Mouse (Mus musculus): ENCODE measurements around the gene Gabarapl1. TPM values are rescaled to one million over a fixed set of nuclear protein-coding genes. Genes with fewer than 3 reads are reported as not detected.

Gene Gabarapl1
- polyA plus RNA-seq, 1 experiment from 2014 or later, result 54.4 TPM

DNA sequence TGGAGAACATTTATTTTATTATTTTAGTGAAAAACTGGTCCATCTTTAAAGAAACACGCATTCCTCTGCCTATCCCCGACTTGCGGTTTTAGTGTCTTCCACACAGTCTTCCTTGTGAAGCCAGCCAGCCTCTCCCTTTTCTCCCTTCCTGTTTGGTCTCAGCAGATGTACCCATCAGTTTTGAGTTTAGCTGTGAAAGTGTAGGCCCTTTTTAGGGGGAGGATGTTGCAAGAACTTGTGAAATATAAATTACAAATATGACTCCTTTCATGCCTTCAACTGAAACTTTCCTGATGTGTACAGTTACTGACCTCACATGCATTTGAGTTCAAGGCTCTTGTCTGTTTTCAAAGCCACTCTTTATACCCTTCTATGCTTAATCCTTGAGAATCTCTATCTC lies 17.9 kb upstream of the Gabarapl1 start:
- H3K4me3 ChIP-seq (replicated peaks), result no peak overlapping the region
- H3K4me1 ChIP-seq, result no peaks in the 10 kb centered on the region
- no peaks in the 10 kb centered on the region for H3K9me3 ChIP-seq (replicated peaks)
- H3K27me3 ChIP-seq, result no peaks in the 10 kb centered on the region
- no peak overlapping the region for H3K27ac ChIP-seq (replicated peaks)
- ATAC-seq (ENCODE audit: insufficient number of reproducible peaks, low FRiP score, low TSS enrichment, low read depth), result no peak
- H3K4me2 ChIP-seq (replicated peaks), result no peak overlapping the region
- H3K36me3 ChIP-seq, result no peaks in the 10 kb centered on the region
- 79% methylated on average over 3 of the region's 3 CpGs for WGBS
- H3K9ac ChIP-seq, result no peak overlapping the region

DNA sequence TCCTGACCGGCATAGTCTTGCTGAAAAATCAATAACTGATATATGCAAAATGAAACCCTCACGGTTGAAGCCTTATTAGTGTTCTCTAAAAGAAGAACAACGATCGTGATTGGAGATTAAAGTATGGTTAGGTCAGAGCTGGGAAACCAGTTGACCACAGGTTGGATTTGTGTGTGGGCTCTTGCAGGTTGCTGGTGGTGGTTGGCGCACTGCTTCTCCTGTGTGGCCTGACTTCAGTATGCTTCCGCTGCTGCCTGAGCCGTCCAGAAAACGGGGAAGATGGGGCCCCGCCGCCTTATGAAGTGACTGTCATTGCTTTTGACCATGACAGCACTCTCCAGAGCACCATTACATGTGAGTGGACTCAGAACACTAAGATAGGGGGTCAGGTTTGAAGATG lies 16.6 kb upstream of the Gabarapl1 start:
- no peaks in the 10 kb centered on the region for H3K36me3 ChIP-seq
- no peaks in the 10 kb centered on the region for H3K4me1 ChIP-seq
- ATAC-seq (ENCODE audit: insufficient number of reproducible peaks, low FRiP score, low TSS enrichment, low read depth), result no peak
- no peak overlapping the region for H3K27ac ChIP-seq (replicated peaks)
- no peaks in the 10 kb centered on the region for H3K9me3 ChIP-seq (replicated peaks)
- no peaks in the 10 kb centered on the region for H3K27me3 ChIP-seq
- no peak overlapping the region for H3K9ac ChIP-seq
- WGBS, result 91% methylated on average over 10 of the region's 10 CpGs
- H3K4me3 ChIP-seq (replicated peaks), result no peak overlapping the region
- no peak overlapping the region for H3K4me2 ChIP-seq (replicated peaks)

DNA sequence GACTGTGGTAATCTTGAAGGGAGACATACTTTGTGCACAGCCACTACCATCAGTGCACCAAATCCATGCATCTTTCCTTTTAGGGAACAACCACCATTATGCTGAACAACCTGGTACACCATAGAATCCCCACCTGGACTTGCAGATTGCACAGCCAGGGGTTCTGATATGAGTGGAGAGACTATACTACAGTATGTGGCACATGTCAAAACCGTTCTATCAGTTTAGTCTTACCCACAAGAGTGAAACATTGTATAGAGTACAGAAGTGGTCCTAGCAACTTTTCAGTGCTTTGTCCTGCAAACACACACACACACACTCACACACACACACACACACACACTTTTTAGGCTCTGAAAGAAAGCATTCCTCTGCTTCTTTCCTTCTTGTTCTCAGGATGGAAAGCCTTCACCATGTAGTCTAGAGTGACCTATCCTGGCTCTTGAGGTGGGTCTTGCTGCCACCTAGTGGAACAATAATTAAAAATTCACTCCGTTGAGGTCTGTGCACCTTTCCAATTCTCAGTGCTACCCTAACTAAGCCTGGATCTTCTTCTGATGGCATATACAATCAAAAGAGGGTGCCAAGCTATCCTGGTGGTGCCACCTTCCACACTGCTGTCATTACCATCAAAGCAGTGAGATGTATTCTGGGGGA lies 15.1 kb upstream of the Gabarapl1 start:
- H3K4me2 ChIP-seq (replicated peaks), result no peak overlapping the region
- H3K9me3 ChIP-seq (replicated peaks), result no peaks in the 10 kb centered on the region
- no peaks in the 10 kb centered on the region for H3K36me3 ChIP-seq
- no peaks in the 10 kb centered on the region for H3K4me1 ChIP-seq
- no peak overlapping the region for H3K27ac ChIP-seq (replicated peaks)
- H3K27me3 ChIP-seq, result no peaks in the 10 kb centered on the region
- H3K9ac ChIP-seq, result no peak overlapping the region
- no peak for ATAC-seq (ENCODE audit: insufficient number of reproducible peaks, low FRiP score, low TSS enrichment, low read depth)
- no peak overlapping the region for H3K4me3 ChIP-seq (replicated peaks)
- WGBS, result 43% methylated on average over 2 of the region's 2 CpGs

DNA sequence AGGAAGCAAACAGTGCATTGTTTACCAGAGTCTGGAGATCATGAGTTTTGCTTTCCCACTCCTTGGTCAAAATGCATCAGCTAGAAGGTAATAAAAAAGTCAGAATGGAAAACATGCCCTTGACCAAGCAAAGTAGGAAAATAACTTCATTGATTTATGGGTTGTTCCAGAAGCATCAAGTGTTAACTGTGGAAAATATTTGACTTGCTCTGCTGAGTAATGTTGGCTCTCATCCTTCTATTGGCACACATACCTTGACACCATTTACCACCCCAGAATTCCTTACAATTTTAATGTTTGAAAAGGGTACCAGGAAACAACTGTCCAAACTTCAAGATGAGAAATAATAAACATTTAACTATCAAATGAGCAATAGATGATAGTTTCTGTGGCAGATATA lies 6.9 kb upstream of the Gabarapl1 start:
- Histone ChIP-seq H3K4me2 (replicated peaks) (no peak overlapping the region), H3K4me3 (replicated peaks) (no peak overlapping the region), H3K27me3 (no peaks in the 10 kb centered on the region), H3K36me3 (no peaks in the 10 kb centered on the region), H3K27ac (replicated peaks) (no peak overlapping the region), H3K9me3 (replicated peaks) (no peaks in the 10 kb centered on the region), H3K4me1 (no peaks in the 10 kb centered on the region), H3K9ac (no peak overlapping the region)
- no peak for ATAC-seq (ENCODE audit: insufficient number of reproducible peaks, low FRiP score, low TSS enrichment, low read depth)

DNA sequence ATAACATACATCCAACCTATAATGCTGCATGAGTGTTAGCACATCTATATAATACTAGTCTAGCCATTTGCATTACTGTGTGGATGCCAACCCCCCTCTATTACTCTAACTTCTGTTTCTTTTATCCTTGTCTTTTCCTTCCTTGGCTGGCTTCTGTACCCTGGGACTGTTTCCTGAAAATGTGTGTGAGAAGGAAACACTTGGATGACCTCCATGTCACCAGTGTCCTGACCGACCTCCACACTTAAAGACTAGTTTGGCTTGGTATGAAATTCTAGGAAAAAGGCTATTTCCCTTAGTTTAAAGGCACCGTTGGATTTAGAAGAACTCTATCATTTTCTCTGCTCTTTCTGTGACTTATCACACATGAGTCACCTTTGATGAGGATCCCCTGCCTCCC lies 5.5 kb upstream of the Gabarapl1 start:
- Histone ChIP-seq H3K36me3 (no peaks in the 10 kb centered on the region), H3K9me3 (replicated peaks) (no peaks in the 10 kb centered on the region), H3K27me3 (no peaks in the 10 kb centered on the region), H3K4me2 (replicated peaks) (no peak overlapping the region), H3K4me1 (no peaks in the 10 kb centered on the region), H3K27ac (replicated peaks) (no peak overlapping the region), H3K9ac (no peak overlapping the region), H3K4me3 (replicated peaks) (no peak overlapping the region)
- ATAC-seq (ENCODE audit: insufficient number of reproducible peaks, low FRiP score, low TSS enrichment, low read depth), result no peak
- WGBS, result 82% methylated on average over 2 of the region's 2 CpGs

DNA sequence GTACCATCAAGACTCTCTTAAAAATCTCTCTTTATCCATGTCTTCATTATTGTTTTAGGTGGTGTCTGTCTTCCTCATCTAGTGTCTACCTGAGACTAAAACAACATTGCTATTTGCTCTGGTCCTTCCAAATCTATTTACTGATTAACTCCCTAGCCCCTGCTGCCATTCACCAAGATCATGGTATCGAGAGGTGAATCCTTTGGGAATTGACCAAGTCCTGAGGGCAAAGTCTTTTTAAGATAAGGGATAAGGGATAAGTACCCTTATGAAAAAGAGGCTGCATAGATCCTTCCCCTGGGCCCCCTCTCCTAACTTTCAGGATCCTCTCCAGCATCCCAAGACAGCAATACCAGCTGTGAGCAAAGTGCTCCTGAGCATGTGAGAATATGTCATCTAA lies 3.4 kb upstream of the Gabarapl1 start:
- H3K9me3 ChIP-seq (replicated peaks), result no peaks in the 10 kb centered on the region
- WGBS, result 77% methylated on average over 1 of the region's 1 CpGs
- peaks cover 10% of the 10 kb centered on the region for H3K4me1 ChIP-seq
- no peak overlapping the region for H3K4me3 ChIP-seq (replicated peaks)
- H3K9ac ChIP-seq, result no peak overlapping the region
- no peak overlapping the region for H3K4me2 ChIP-seq (replicated peaks)
- no peak for ATAC-seq (ENCODE audit: insufficient number of reproducible peaks, low FRiP score, low TSS enrichment, low read depth)
- no peaks in the 10 kb centered on the region for H3K36me3 ChIP-seq
- H3K27me3 ChIP-seq, result no peaks in the 10 kb centered on the region
- H3K27ac ChIP-seq (replicated peaks), result no peak overlapping the region

DNA sequence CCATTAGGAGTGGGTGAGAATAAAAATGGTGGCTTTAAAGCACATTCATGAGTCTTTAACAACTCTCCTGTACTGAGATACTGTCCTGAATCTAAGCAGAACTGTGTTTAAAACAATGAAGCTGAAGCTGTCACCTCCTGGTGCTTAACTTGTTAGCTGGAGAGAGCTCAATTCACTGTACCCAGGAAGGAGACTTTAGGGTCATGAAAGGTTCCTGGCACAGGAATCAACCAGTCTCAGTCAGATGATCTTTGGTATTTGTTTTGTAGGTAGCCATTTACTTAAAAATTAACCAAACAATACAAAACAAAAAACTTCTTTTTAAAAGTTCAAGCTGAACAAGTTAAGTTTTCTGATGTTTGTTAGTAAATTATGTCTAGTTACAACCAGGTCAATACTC lies 2.7 kb upstream of the Gabarapl1 start:
- Histone ChIP-seq H3K4me2 (replicated peaks) (no peak overlapping the region), H3K27ac (replicated peaks) (no peak overlapping the region), H3K27me3 (no peaks in the 10 kb centered on the region), H3K9ac (no peak overlapping the region), H3K4me1 (peaks cover 16% of the 10 kb centered on the region), H3K9me3 (replicated peaks) (no peaks in the 10 kb centered on the region), H3K4me3 (replicated peaks) (no peak overlapping the region), H3K36me3 (no peaks in the 10 kb centered on the region)
- no peak for ATAC-seq (ENCODE audit: insufficient number of reproducible peaks, low FRiP score, low TSS enrichment, low read depth)

DNA sequence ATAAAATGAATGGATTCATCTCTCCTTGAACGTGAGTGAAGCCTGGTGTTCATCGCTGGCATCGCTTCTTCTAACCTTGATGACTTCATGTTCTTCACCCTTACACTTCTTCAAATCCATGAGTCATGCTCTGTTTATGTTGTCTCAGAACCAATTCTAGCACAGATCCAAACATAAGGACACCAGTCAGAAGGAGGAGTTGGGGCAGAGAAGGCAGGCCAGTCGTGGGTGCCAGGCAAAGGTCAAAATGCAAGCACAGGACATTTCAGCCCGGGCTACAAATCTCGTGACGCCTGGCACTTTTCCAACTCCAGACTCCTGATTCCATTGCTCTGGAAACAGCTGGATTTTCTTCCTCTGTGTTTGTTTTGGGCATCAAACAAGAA lies 411 bp upstream of the Gabarapl1 start:
- Histone ChIP-seq H3K9me3 (replicated peaks) (no peaks in the 10 kb centered on the region), H3K36me3 (no peaks in the 10 kb centered on the region), H3K4me3 (replicated peaks) (peak overlapping the region; percentile 80), H3K27ac (replicated peaks) (0 out of 2 replicates have a peak overlapping the region, but pooled peaks have one; percentile 1), H3K4me2 (replicated peaks) (peak overlapping the region; percentile 70), H3K4me1 (peaks cover 20% of the 10 kb centered on the region), H3K9ac (peak overlapping the region; percentile 63; the same call in 1 of the 2 replicates), H3K27me3 (no peaks in the 10 kb centered on the region)
- ATAC-seq (ENCODE audit: insufficient number of reproducible peaks, low FRiP score, low TSS enrichment, low read depth), result peak; percentile 44; the same call in 1 of the 2 replicates
- 30% methylated on average over 7 of the region's 7 CpGs for WGBS

DNA sequence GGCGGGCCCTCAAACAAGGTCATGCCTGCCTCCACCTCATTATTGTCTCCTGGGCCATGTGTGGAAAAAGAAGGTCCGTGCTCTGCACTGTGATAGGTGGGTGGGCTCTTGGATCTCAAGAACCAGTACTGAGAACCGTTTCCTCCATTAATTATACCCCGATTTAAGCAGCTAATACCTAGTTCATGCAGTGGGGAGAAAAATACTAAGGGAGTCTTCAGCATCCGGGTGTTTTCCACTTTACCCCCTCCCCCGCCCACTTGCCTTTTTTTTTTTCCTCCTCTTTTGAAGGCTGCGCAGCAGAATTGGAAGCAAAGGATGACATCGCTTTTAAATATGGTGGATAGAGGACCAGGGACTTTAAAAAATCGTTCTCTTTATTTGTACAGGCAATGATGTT lies 1.1 kb downstream of the Gabarapl1 start:
- peak overlapping the region; percentile 80 for H3K4me3 ChIP-seq (replicated peaks)
- H3K27me3 ChIP-seq, result no peaks in the 10 kb centered on the region
- peaks cover 20% of the 10 kb centered on the region for H3K4me1 ChIP-seq
- H3K27ac ChIP-seq (replicated peaks), result no peak overlapping the region
- no peak for ATAC-seq (ENCODE audit: insufficient number of reproducible peaks, low FRiP score, low TSS enrichment, low read depth)
- no peaks in the 10 kb centered on the region for H3K9me3 ChIP-seq (replicated peaks)
- peak overlapping the region; percentile 63; the same call in 1 of the 2 replicates for H3K9ac ChIP-seq
- peak overlapping the region; percentile 70 for H3K4me2 ChIP-seq (replicated peaks)
- peaks cover 8% of the 10 kb centered on the region for H3K36me3 ChIP-seq
- WGBS, result 13% methylated on average over 9 of the region's 9 CpGs

DNA sequence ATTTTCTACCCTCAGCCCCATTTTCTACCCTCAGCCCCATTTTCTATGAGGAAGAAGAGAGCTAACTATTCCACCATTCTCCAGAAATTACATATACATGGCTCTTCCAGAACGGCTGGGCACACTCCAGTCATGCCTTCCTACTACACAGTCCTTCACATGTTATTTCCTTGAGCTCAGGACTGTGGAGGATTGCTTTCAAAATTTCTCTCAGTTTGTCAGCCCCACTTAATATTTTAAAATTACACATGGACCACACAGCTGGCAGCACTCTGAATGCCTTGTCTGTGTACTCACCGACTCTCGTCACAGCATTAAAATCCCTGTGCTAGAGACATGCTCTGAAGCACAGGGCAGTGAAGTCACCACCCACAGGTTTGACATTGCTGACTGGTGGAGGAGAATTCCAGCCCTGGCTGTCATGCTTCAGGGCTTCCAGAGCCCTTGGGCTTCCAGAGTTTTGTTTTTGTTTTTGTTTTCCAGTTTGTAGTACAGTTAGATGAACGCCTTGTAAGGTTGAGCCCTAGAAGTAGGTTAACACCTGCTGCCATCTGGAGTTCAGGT lies 1.7 kb downstream of the Gabarapl1 start:
- no peaks in the 10 kb centered on the region for H3K27me3 ChIP-seq
- H3K4me3 ChIP-seq (replicated peaks), result peak overlapping the region; percentile 80
- no peak overlapping the region for H3K27ac ChIP-seq (replicated peaks)
- no peak for ATAC-seq (ENCODE audit: insufficient number of reproducible peaks, low FRiP score, low TSS enrichment, low read depth)
- peak overlapping the region; percentile 70 for H3K4me2 ChIP-seq (replicated peaks)
- H3K36me3 ChIP-seq, result peaks cover 13% of the 10 kb centered on the region
- peaks cover 20% of the 10 kb centered on the region for H3K4me1 ChIP-seq
- no peaks in the 10 kb centered on the region for H3K9me3 ChIP-seq (replicated peaks)
- 48% methylated on average over 4 of the region's 4 CpGs for WGBS
- H3K9ac ChIP-seq, result no peak overlapping the region

DNA sequence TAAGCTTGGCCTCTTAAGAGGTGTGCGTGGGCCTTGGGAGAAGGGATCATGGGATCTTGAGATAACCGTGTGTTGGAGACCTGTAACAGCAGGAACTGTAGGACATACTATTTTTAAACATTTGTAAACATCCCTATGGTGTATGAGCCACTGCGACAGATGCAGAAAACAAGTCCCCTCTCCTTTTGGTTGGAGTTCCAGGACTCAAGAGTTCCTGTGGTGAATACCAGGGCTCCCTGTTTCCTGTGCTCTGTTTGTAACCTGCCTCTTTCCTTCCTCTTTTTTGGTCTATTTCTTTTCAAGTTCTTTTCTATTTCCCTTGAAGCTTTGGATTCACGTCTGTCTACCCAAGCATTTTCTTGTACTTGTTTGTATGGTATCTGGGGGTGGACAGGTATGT lies 2.8 kb downstream of the Gabarapl1 start:
- Histone ChIP-seq H3K4me1 (peaks cover 20% of the 10 kb centered on the region), H3K27me3 (no peaks in the 10 kb centered on the region), H3K4me2 (replicated peaks) (no peak overlapping the region), H3K27ac (replicated peaks) (no peak overlapping the region), H3K9me3 (replicated peaks) (no peaks in the 10 kb centered on the region), H3K36me3 (peaks cover 22% of the 10 kb centered on the region), H3K9ac (no peak overlapping the region), H3K4me3 (replicated peaks) (no peak overlapping the region)
- whole genome bisulfite sequencing, result 77% methylated on average over 4 of the region's 4 CpGs
- no peak for ATAC-seq (ENCODE audit: insufficient number of reproducible peaks, low FRiP score, low TSS enrichment, low read depth)

DNA sequence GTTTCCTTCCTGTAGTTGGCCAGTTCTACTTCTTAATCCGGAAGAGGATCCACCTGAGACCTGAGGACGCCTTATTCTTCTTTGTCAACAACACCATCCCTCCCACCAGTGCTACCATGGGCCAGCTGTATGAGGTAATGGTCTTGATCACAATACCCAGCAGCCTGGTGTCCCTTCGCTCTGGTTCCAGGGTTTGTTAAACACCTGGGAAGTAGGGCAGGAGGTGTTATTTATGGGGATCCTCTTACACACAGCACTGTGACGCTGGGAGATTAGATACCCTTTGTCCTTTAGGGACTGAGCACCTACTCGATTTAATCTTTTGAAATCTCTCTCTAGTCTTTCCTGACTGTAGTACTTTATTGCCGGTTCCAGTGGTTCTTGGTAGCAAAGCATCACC lies 5.6 kb downstream of the Gabarapl1 start:
- no peaks in the 10 kb centered on the region for H3K27me3 ChIP-seq
- no peak overlapping the region for H3K9ac ChIP-seq
- no peak overlapping the region for H3K4me2 ChIP-seq (replicated peaks)
- H3K4me3 ChIP-seq (replicated peaks), result no peak overlapping the region
- H3K9me3 ChIP-seq (replicated peaks), result no peaks in the 10 kb centered on the region
- no peak overlapping the region for H3K27ac ChIP-seq (replicated peaks)
- H3K36me3 ChIP-seq, result peaks cover 31% of the 10 kb centered on the region
- peaks cover 20% of the 10 kb centered on the region for H3K4me1 ChIP-seq
- peak; percentile 52; the same call in 1 of the 2 replicates for ATAC-seq (ENCODE audit: insufficient number of reproducible peaks, low FRiP score, low TSS enrichment, low read depth)
- 84% methylated on average over 6 of the region's 6 CpGs for WGBS
